Mouse (Mus musculus) neural tube, embryonic 15.5 days (tissue): ENCODE results near the gene Snx25. TPM values are rescaled to one million over a fixed set of nuclear protein-coding genes. Genes with fewer than 3 reads are reported as not detected.

ENCODE experiments used
- polyA plus RNA-seq: library from polyadenylated mRNA; unstranded; fragments of >200 nt; fragmentation: Nextera tagmentation; extraction: Ambion mirVana; gene quantifications from 2 replicates; pipeline ENCODE4 v1.2.1, GENCODE M21; 2015

The Snx25 gene
- polyA plus RNA-seq, 1 experiment from 2014 or later: 11.2 TPM

Other genes with a start within 250 kb of the Snx25 start
- 0.05 and 0.20 TPM in 2 replicates for gene Ccdc110, start 217.5 kb downstream of the Snx25 start, polyA plus RNA-seq
- gene 1700029J07Rik, start 176.9 kb downstream of the Snx25 start, polyA plus RNA-seq: 5.5 and 7.1 TPM in 2 replicates
- 74.5 and 76.8 TPM in 2 replicates for gene Ufsp2, start 176.6 kb downstream of the Snx25 start, polyA plus RNA-seq
- gene Lrp2bp, start 152.9 kb downstream of the Snx25 start, polyA plus RNA-seq: 0.52 and 0.79 TPM in 2 replicates
- gene Ankrd37, start 146.5 kb downstream of the Snx25 start, polyA plus RNA-seq: 39.8 and 50.5 TPM in 2 replicates
- gene Cfap97, start 388 bp downstream of the Snx25 start, polyA plus RNA-seq: 25.0 and 26.5 TPM in 2 replicates
- 979 and 1,100 TPM in 2 replicates for gene Slc25a4, start 59.1 kb upstream of the Snx25 start, polyA plus RNA-seq
- not detected in 2 replicates for gene Helt, start 142.5 kb upstream of the Snx25 start, polyA plus RNA-seq